Mouse (Mus musculus): Measurements from ENCODE around the gene Gm28053. TPM values are rescaled to one million over a fixed set of nuclear protein-coding genes. Genes with fewer than 3 reads are reported as not detected.

Gene Gm28053
- polyA plus RNA-seq, 1 experiment = not detected

- Histone ChIP-seq H3K4me3 (ENCODE audit: insufficient read depth, low read length) (no peak overlapping the region), H3K4me1 (ENCODE audit: control insufficient read depth, insufficient read depth, low read length) (no peaks in the 10 kb centered on the region; the same call in 1 of the 2 replicates), H3K27ac (ENCODE audit: insufficient read depth, low read length) (no peak overlapping the region)
- TF ChIP-seq POLR2A (IDR thresholded peaks at IDR 0.05; ENCODE audit: low read depth, low read length) = no peak
- TF ChIP-seq CTCF (IDR thresholded peaks at IDR 0.05; ENCODE audit: borderline replicate concordance, insufficient read depth, low read length) = no peak
Measured at GRCm38 (mm10) chr6:48704146-48704545, 14.3 kb upstream of the Gm28053 start.

- TF ChIP-seq POLR2A (IDR thresholded peaks at IDR 0.05; ENCODE audit: low read depth, low read length) = no peak
- TF ChIP-seq CTCF (IDR thresholded peaks at IDR 0.05; ENCODE audit: borderline replicate concordance, insufficient read depth, low read length) = no peak
- Histone ChIP-seq H3K27ac (ENCODE audit: insufficient read depth, low read length) (no peak overlapping the region), H3K4me1 (ENCODE audit: control insufficient read depth, insufficient read depth, low read length) (no peaks in the 10 kb centered on the region; the same call in 1 of the 2 replicates), H3K4me3 (ENCODE audit: insufficient read depth, low read length) (no peak overlapping the region)
Measured at GRCm38 (mm10) chr6:48706130-48706529, 12.3 kb upstream of the Gm28053 start.

GRCm38 (mm10) chr6:48720326-48720725 is 1.9 kb downstream of the Gm28053 start:
- no peak for TF ChIP-seq POLR2A (IDR thresholded peaks at IDR 0.05; ENCODE audit: low read depth, low read length)
- no peak for TF ChIP-seq CTCF (IDR thresholded peaks at IDR 0.05; ENCODE audit: borderline replicate concordance, insufficient read depth, low read length)
- Histone ChIP-seq H3K27ac (ENCODE audit: insufficient read depth, low read length) (no peak overlapping the region), H3K4me3 (ENCODE audit: insufficient read depth, low read length) (no peak overlapping the region), H3K4me1 (ENCODE audit: control insufficient read depth, insufficient read depth, low read length) (no peaks in the 10 kb centered on the region)

- no peak for TF ChIP-seq POLR2A (IDR thresholded peaks at IDR 0.05; ENCODE audit: low read depth, low read length)
- TF ChIP-seq CTCF (IDR thresholded peaks at IDR 0.05; ENCODE audit: borderline replicate concordance, insufficient read depth, low read length) = no peak
- no peaks in the 10 kb centered on the region for H3K4me1 ChIP-seq (ENCODE audit: control insufficient read depth, insufficient read depth, low read length)
- H3K4me3 ChIP-seq (ENCODE audit: insufficient read depth, low read length) = no peak overlapping the region
- H3K27ac ChIP-seq (ENCODE audit: insufficient read depth, low read length) = no peak overlapping the region
Measured at GRCm38 (mm10) chr6:48723468-48723867, 5.1 kb downstream of the Gm28053 start.

- Histone ChIP-seq H3K27ac (ENCODE audit: insufficient read depth, low read length) (no peak overlapping the region), H3K4me3 (ENCODE audit: insufficient read depth, low read length) (no peak overlapping the region), H3K4me1 (ENCODE audit: control insufficient read depth, insufficient read depth, low read length) (no peaks in the 10 kb centered on the region)
- TF ChIP-seq POLR2A (IDR thresholded peaks at IDR 0.05; ENCODE audit: low read depth, low read length) (no peak), CTCF (IDR thresholded peaks at IDR 0.05; ENCODE audit: borderline replicate concordance, insufficient read depth, low read length) (no peak)
Measured at GRCm38 (mm10) chr6:48725476-48725875, 7.1 kb downstream of the Gm28053 start.

- TF ChIP-seq POLR2A (IDR thresholded peaks at IDR 0.05; ENCODE audit: low read depth, low read length) (no peak), CTCF (IDR thresholded peaks at IDR 0.05; ENCODE audit: borderline replicate concordance, insufficient read depth, low read length) (no peak)
- no peak overlapping the region for H3K4me3 ChIP-seq (ENCODE audit: insufficient read depth, low read length)
Measured at GRCm38 (mm10) chr6:48727761-48728160, 9.4 kb downstream of the Gm28053 start.

GRCm38 (mm10) chr6:48732864-48733304 is 14.5 kb downstream of the Gm28053 start:
- H3K27ac ChIP-seq (ENCODE audit: insufficient read depth, low read length) = no peak overlapping the region
- no peak overlapping the region for H3K4me3 ChIP-seq (ENCODE audit: insufficient read depth, low read length)
- no peaks in the 10 kb centered on the region for H3K4me1 ChIP-seq (ENCODE audit: control insufficient read depth, insufficient read depth, low read length)
- TF ChIP-seq POLR2A (IDR thresholded peaks at IDR 0.05; ENCODE audit: low read depth, low read length) = no peak
- no peak for TF ChIP-seq CTCF (IDR thresholded peaks at IDR 0.05; ENCODE audit: borderline replicate concordance, insufficient read depth, low read length)

More at GRCm38 (mm10) chr6:48727761-48728160, 9.4 kb downstream of the Gm28053 start:
- Histone ChIP-seq H3K27ac (ENCODE audit: insufficient read depth, low read length) (no peak overlapping the region), H3K4me1 (ENCODE audit: control insufficient read depth, insufficient read depth, low read length) (no peaks in the 10 kb centered on the region)

- no peaks in the 10 kb centered on the region for H3K4me1 ChIP-seq (ENCODE audit: control insufficient read depth, insufficient read depth, low read length)
- no peak for TF ChIP-seq CTCF (IDR thresholded peaks at IDR 0.05; ENCODE audit: borderline replicate concordance, insufficient read depth, low read length)
- no peak for TF ChIP-seq POLR2A (IDR thresholded peaks at IDR 0.05; ENCODE audit: low read depth, low read length)
- H3K27ac ChIP-seq (ENCODE audit: insufficient read depth, low read length) = no peak overlapping the region
- H3K4me3 ChIP-seq (ENCODE audit: insufficient read depth, low read length) = no peak overlapping the region
Measured at GRCm38 (mm10) chr6:48733660-48734059, 15.3 kb downstream of the Gm28053 start.

- TF ChIP-seq POLR2A (IDR thresholded peaks at IDR 0.05; ENCODE audit: low read depth, low read length) (no peak), CTCF (IDR thresholded peaks at IDR 0.05; ENCODE audit: borderline replicate concordance, insufficient read depth, low read length) (no peak)
- Histone ChIP-seq H3K4me3 (ENCODE audit: insufficient read depth, low read length) (no peak overlapping the region), H3K27ac (ENCODE audit: insufficient read depth, low read length) (no peak overlapping the region), H3K4me1 (ENCODE audit: control insufficient read depth, insufficient read depth, low read length) (no peaks in the 10 kb centered on the region)
Measured at GRCm38 (mm10) chr6:48737053-48737452, 18.6 kb downstream of the Gm28053 start.

GRCm38 (mm10) chr6:48737688-48738087 is 19.3 kb downstream of the Gm28053 start:
- H3K4me1 ChIP-seq (ENCODE audit: control insufficient read depth, insufficient read depth, low read length) = no peaks in the 10 kb centered on the region
- TF ChIP-seq POLR2A (IDR thresholded peaks at IDR 0.05; ENCODE audit: low read depth, low read length) = no peak
- no peak for TF ChIP-seq CTCF (IDR thresholded peaks at IDR 0.05; ENCODE audit: borderline replicate concordance, insufficient read depth, low read length)
- H3K4me3 ChIP-seq (ENCODE audit: insufficient read depth, low read length) = no peak overlapping the region
- H3K27ac ChIP-seq (ENCODE audit: insufficient read depth, low read length) = no peak overlapping the region

Measured in embryonic fibroblast, embryonic 13.5 days (primary cell).